Mouse (Mus musculus) heart, embryonic 15.5 days (tissue): ENCODE results near the gene L3mbtl3. TPM values are rescaled to one million over a fixed set of nuclear protein-coding genes. Genes with fewer than 3 reads are reported as not detected.

Experiments used
- ATAC-seq: fragments of 200-750 bp; cut with Nextera tagmentation; replicated peaks from 2 replicates; pipeline ENCODE4 v1.8.0; 2017; ENCODE audit warnings: low read depth, moderate TSS enrichment; ENCODE audit not compliant: insufficient number of reproducible peaks, insufficient read depth, low FRiP score
- H3K27ac ChIP-seq: fragments of 300-500 bp; sonication (generic); 2 replicates; pipeline ENCODE4 v1.5.1; 2015; ENCODE audit warnings: mild to moderate bottlenecking, inconsistent platforms
- H3K27me3 ChIP-seq: fragments of 300-500 bp; sonication (generic); 2 replicates; pipeline ENCODE4 v1.6.1; 2015; ENCODE audit warnings: inconsistent platforms
- H3K36me3 ChIP-seq: fragments of 300-500 bp; sonication (generic); 2 replicates; pipeline ENCODE4 v1.6.1; 2015; ENCODE audit warnings: mild to moderate bottlenecking, inconsistent platforms
- H3K4me1 ChIP-seq: fragments of 300-500 bp; sonication (generic); replicated peaks from 2 replicates; pipeline ENCODE4 v1.6.1; 2015; ENCODE audit warnings: inconsistent platforms
- H3K4me2 ChIP-seq: fragments of 300-500 bp; sonication (generic); 2 replicates; pipeline ENCODE4 v1.6.1; 2015; ENCODE audit warnings: inconsistent platforms, mild to moderate bottlenecking, moderate library complexity
- H3K4me3 ChIP-seq: fragments of 300-500 bp; sonication (generic); 2 replicates; pipeline ENCODE4 v1.5.1; 2015; ENCODE audit warnings: mild to moderate bottlenecking, inconsistent platforms
- H3K9ac ChIP-seq: fragments of 300-500 bp; sonication (generic); 2 replicates; pipeline ENCODE4 v1.6.1; 2015; ENCODE audit warnings: mild to moderate bottlenecking, inconsistent platforms
- H3K9me3 ChIP-seq: fragments of 300-500 bp; sonication (generic); replicated peaks from 2 replicates; pipeline ENCODE4 v1.6.1; 2016; ENCODE audit warnings: inconsistent platforms
- WGBS: fragments of 180-500 bp; shearing (Covaris S2); methylation state at CpG from one replicate; pipeline ENCODE4 v1.1.7; 2015; ENCODE audit warnings: mixed read lengths; 5-methylcytosine and 5-hydroxymethylcytosine counted together
- microRNA-seq: library from miRNA; unstranded; fragments of <30 nt; microRNA quantifications from one replicate; pipeline ENCODE4, GENCODE M21; 2016
- polyA plus RNA-seq: library from polyadenylated mRNA; unstranded; fragments of >200 nt; fragmentation: Nextera tagmentation; extraction: Ambion mirVana; gene quantifications from 2 replicates; pipeline ENCODE4 v1.2.1, GENCODE M21; 2015

The L3mbtl3 gene
- polyA plus RNA-seq, 1 experiment from 2014 or later = 7.4 TPM

GRCm38 (mm10) chr10:26229488-26229887 is 146.3 kb downstream of the L3mbtl3 start, which contains the start of gene Samd3:
TSS of gene Samd3 (plus strand) at chr10:26229707.
- Histone ChIP-seq H3K36me3 (no peaks in the 10 kb centered on the region), H3K4me3 (no peak within 1 kb of the TSS), H3K9ac (no peak within 1 kb of the TSS), H3K9me3 (no peaks in the 10 kb centered on the region), H3K27ac (no peak within 1 kb of the TSS), H3K27me3 (no peaks in the 10 kb centered on the region), H3K4me2 (no peak within 1 kb of the TSS), H3K4me1 (no peaks in the 10 kb centered on the region)
- no peak for ATAC-seq
- 48% methylated on average over 4 of the region's 4 CpGs for WGBS

- ATAC-seq = no peak
These were observed 147.6 kb downstream of the L3mbtl3 start for GRCm38 (mm10) chr10:26228187-26228586.

GRCm38 (mm10) chr10:26226734-26227133 is 149.0 kb downstream of the L3mbtl3 start:
- WGBS = 42% methylated on average over 2 of the region's 2 CpGs
- ATAC-seq = no peak
- Histone ChIP-seq H3K4me1 (no peaks in the 10 kb centered on the region), H3K27ac (no peak overlapping the region), H3K27me3 (no peaks in the 10 kb centered on the region), H3K4me2 (no peak overlapping the region), H3K4me3 (no peak overlapping the region), H3K36me3 (no peaks in the 10 kb centered on the region), H3K9ac (no peak overlapping the region), H3K9me3 (no peaks in the 10 kb centered on the region)

More at GRCm38 (mm10) chr10:26228187-26228586, 147.6 kb downstream of the L3mbtl3 start:
- Histone ChIP-seq H3K27ac (no peak overlapping the region), H3K9me3 (no peaks in the 10 kb centered on the region), H3K9ac (no peak overlapping the region), H3K27me3 (no peaks in the 10 kb centered on the region), H3K4me1 (no peaks in the 10 kb centered on the region), H3K4me3 (no peak overlapping the region), H3K4me2 (no peak overlapping the region), H3K36me3 (no peaks in the 10 kb centered on the region)

- no peak overlapping the region for H3K4me2 ChIP-seq
- H3K9ac ChIP-seq = no peak overlapping the region
- no peaks in the 10 kb centered on the region for H3K36me3 ChIP-seq
- H3K4me1 ChIP-seq = no peaks in the 10 kb centered on the region
- H3K27ac ChIP-seq = no peak overlapping the region
- WGBS = 75% methylated on average over 5 of the region's 5 CpGs
- no peak overlapping the region for H3K4me3 ChIP-seq
- no peak for ATAC-seq
- no peaks in the 10 kb centered on the region for H3K27me3 ChIP-seq
- no peaks in the 10 kb centered on the region for H3K9me3 ChIP-seq
These were observed 149.5 kb downstream of the L3mbtl3 start for GRCm38 (mm10) chr10:26226241-26226640.

Small RNA genes lying within 50 kb of the gene (microRNA-seq; reads per million reads assigned to microRNA genes)
- not detected for gene Gm27754

Other genes with a start within 250 kb of the L3mbtl3 start
- gene Samd3, start 146.3 kb downstream of the L3mbtl3 start, polyA plus RNA-seq = 0.09 TPM in 1 of 2 replicates, not detected in the other